Mouse (Mus musculus): ENCODE measurements at regions not wholly inside any gene's neighbourhood (a gene's known extent, or its start where the extent isn't known, plus 50 kb on each side); places are given as distances from the start of the nearest gene placed in this dataset.

- no peak overlapping the region for H3K27ac ChIP-seq (ENCODE audit: insufficient read depth, low read length)
- TF ChIP-seq POLR2A (IDR thresholded peaks at IDR 0.05; ENCODE audit: extremely low read depth, insufficient read depth, low read length) (no peak), CTCF (IDR thresholded peaks at IDR 0.05; ENCODE audit: extremely low read depth, insufficient read depth, low read length) (no peak)
- H3K4me1 ChIP-seq (ENCODE audit: control insufficient read depth, insufficient read depth, low read length): no peaks in the 10 kb centered on the region
- no peak overlapping the region for H3K4me3 ChIP-seq (ENCODE audit: insufficient read depth, low read length)
Measured at GRCm38 (mm10) chr10:125593006-125593405, 203.7 kb upstream of the Slc16a7 start.

- TF ChIP-seq POLR2A (IDR thresholded peaks at IDR 0.05; ENCODE audit: extremely low read depth, insufficient read depth, low read length) (no peak), CTCF (IDR thresholded peaks at IDR 0.05; ENCODE audit: extremely low read depth, insufficient read depth, low read length) (no peak)
- no peaks in the 10 kb centered on the region for H3K4me1 ChIP-seq (ENCODE audit: control insufficient read depth, insufficient read depth, low read length)
- H3K4me3 ChIP-seq (ENCODE audit: insufficient read depth, low read length): no peak overlapping the region
- no peak overlapping the region for H3K27ac ChIP-seq (ENCODE audit: insufficient read depth, low read length)
Measured at GRCm38 (mm10) chr10:125607787-125608617, 218.7 kb upstream of the Slc16a7 start.

GRCm38 (mm10) chr10:125610353-125610752, 221.1 kb upstream of the Slc16a7 start:
- no peak for TF ChIP-seq POLR2A (IDR thresholded peaks at IDR 0.05; ENCODE audit: extremely low read depth, insufficient read depth, low read length)
- no peaks in the 10 kb centered on the region for H3K4me1 ChIP-seq (ENCODE audit: control insufficient read depth, insufficient read depth, low read length)
- H3K4me3 ChIP-seq (ENCODE audit: insufficient read depth, low read length): no peak overlapping the region
- H3K27ac ChIP-seq (ENCODE audit: insufficient read depth, low read length): no peak overlapping the region

GRCm38 (mm10) chr10:125612773-125613172, 223.5 kb upstream of the Slc16a7 start:
- Histone ChIP-seq H3K4me3 (ENCODE audit: insufficient read depth, low read length) (no peak overlapping the region), H3K4me1 (ENCODE audit: control insufficient read depth, insufficient read depth, low read length) (no peaks in the 10 kb centered on the region), H3K27ac (ENCODE audit: insufficient read depth, low read length) (no peak overlapping the region)
- TF ChIP-seq POLR2A (IDR thresholded peaks at IDR 0.05; ENCODE audit: extremely low read depth, insufficient read depth, low read length): no peak
- TF ChIP-seq CTCF (IDR thresholded peaks at IDR 0.05; ENCODE audit: extremely low read depth, insufficient read depth, low read length): no peak

- Histone ChIP-seq H3K4me3 (ENCODE audit: insufficient read depth, low read length) (no peak overlapping the region), H3K4me1 (ENCODE audit: control insufficient read depth, insufficient read depth, low read length) (no peaks in the 10 kb centered on the region), H3K27ac (ENCODE audit: insufficient read depth, low read length) (no peak overlapping the region)
- TF ChIP-seq POLR2A (IDR thresholded peaks at IDR 0.05; ENCODE audit: extremely low read depth, insufficient read depth, low read length) (no peak), CTCF (IDR thresholded peaks at IDR 0.05; ENCODE audit: extremely low read depth, insufficient read depth, low read length) (no peak)
Measured at GRCm38 (mm10) chr10:125621376-125621775, 232.1 kb upstream of the Slc16a7 start.

- Histone ChIP-seq H3K27ac (ENCODE audit: insufficient read depth, low read length) (no peak overlapping the region), H3K4me1 (ENCODE audit: control insufficient read depth, insufficient read depth, low read length) (no peaks in the 10 kb centered on the region), H3K4me3 (ENCODE audit: insufficient read depth, low read length) (no peak overlapping the region)
- TF ChIP-seq CTCF (IDR thresholded peaks at IDR 0.05; ENCODE audit: extremely low read depth, insufficient read depth, low read length) (no peak), POLR2A (IDR thresholded peaks at IDR 0.05; ENCODE audit: extremely low read depth, insufficient read depth, low read length) (no peak)
Measured at GRCm38 (mm10) chr10:125623836-125624235, 234.6 kb upstream of the Slc16a7 start.

GRCm38 (mm10) chr10:125667906-125668305, 278.6 kb upstream of the Slc16a7 start:
- Histone ChIP-seq H3K4me3 (ENCODE audit: insufficient read depth, low read length) (no peak overlapping the region), H3K27ac (ENCODE audit: insufficient read depth, low read length) (no peak overlapping the region), H3K4me1 (ENCODE audit: control insufficient read depth, insufficient read depth, low read length) (no peaks in the 10 kb centered on the region)
- TF ChIP-seq CTCF (IDR thresholded peaks at IDR 0.05; ENCODE audit: extremely low read depth, insufficient read depth, low read length) (no peak), POLR2A (IDR thresholded peaks at IDR 0.05; ENCODE audit: extremely low read depth, insufficient read depth, low read length) (no peak)

GRCm38 (mm10) chr10:125673637-125674036, 284.4 kb upstream of the Slc16a7 start:
- H3K27ac ChIP-seq (ENCODE audit: insufficient read depth, low read length): no peak overlapping the region
- no peaks in the 10 kb centered on the region for H3K4me1 ChIP-seq (ENCODE audit: control insufficient read depth, insufficient read depth, low read length)
- TF ChIP-seq POLR2A (IDR thresholded peaks at IDR 0.05; ENCODE audit: extremely low read depth, insufficient read depth, low read length) (no peak), CTCF (IDR thresholded peaks at IDR 0.05; ENCODE audit: extremely low read depth, insufficient read depth, low read length) (no peak)
- H3K4me3 ChIP-seq (ENCODE audit: insufficient read depth, low read length): no peak overlapping the region

GRCm38 (mm10) chr10:125679644-125680043, 286.3 kb upstream of the Lrig3 start:
- H3K27ac ChIP-seq (ENCODE audit: insufficient read depth, low read length): no peak overlapping the region
- no peak overlapping the region for H3K4me3 ChIP-seq (ENCODE audit: insufficient read depth, low read length)
- no peaks in the 10 kb centered on the region for H3K4me1 ChIP-seq (ENCODE audit: control insufficient read depth, insufficient read depth, low read length)
- TF ChIP-seq POLR2A (IDR thresholded peaks at IDR 0.05; ENCODE audit: extremely low read depth, insufficient read depth, low read length) (no peak), CTCF (IDR thresholded peaks at IDR 0.05; ENCODE audit: extremely low read depth, insufficient read depth, low read length) (0 out of 2 replicates have a peak, but pooled peaks have one; percentile 5)

GRCm38 (mm10) chr10:125685130-125685529, 280.8 kb upstream of the Lrig3 start:
- Histone ChIP-seq H3K4me3 (ENCODE audit: insufficient read depth, low read length) (no peak overlapping the region), H3K4me1 (ENCODE audit: control insufficient read depth, insufficient read depth, low read length) (no peaks in the 10 kb centered on the region), H3K27ac (ENCODE audit: insufficient read depth, low read length) (no peak overlapping the region)
- TF ChIP-seq POLR2A (IDR thresholded peaks at IDR 0.05; ENCODE audit: extremely low read depth, insufficient read depth, low read length) (no peak), CTCF (IDR thresholded peaks at IDR 0.05; ENCODE audit: extremely low read depth, insufficient read depth, low read length) (no peak)

Data from cortical plate, adult 2 months (tissue).